Mouse (Mus musculus) midbrain, embryonic 15.5 days (tissue): ENCODE measurements at regions not wholly inside any gene's neighbourhood (a gene's known extent, or its start where the extent isn't known, plus 50 kb on each side); places are given as distances from the start of the nearest gene placed in this dataset.
"Not testable (repeated sequence)": the region's sequence is repeated elsewhere in the genome, so short reads cannot be mapped to it uniquely, and the experiment has no call there.

ENCODE experiments used
- ATAC-seq: fragments of 200-750 bp; cut with Nextera tagmentation; replicated peaks from 2 replicates; pipeline ENCODE4 v1.8.0; 2017; ENCODE audit warnings: moderate TSS enrichment
- H3K27ac ChIP-seq: fragments of 300-500 bp; sonication (generic); 2 replicates; pipeline ENCODE4 v1.5.1; 2015; ENCODE audit warnings: mild to moderate bottlenecking, inconsistent platforms
- H3K27me3 ChIP-seq: fragments of 300-500 bp; sonication (generic); replicated peaks from 2 replicates; pipeline ENCODE4 v1.6.1; 2015; ENCODE audit warnings: inconsistent platforms
- H3K36me3 ChIP-seq: fragments of 300-500 bp; sonication (generic); replicated peaks from 2 replicates; pipeline ENCODE4 v1.6.1; 2015; ENCODE audit warnings: inconsistent platforms
- H3K4me1 ChIP-seq: fragments of 300-500 bp; sonication (generic); 2 replicates; pipeline ENCODE4 v1.6.1; 2015; ENCODE audit warnings: inconsistent platforms
- H3K4me2 ChIP-seq: fragments of 300-500 bp; sonication (generic); 2 replicates; pipeline ENCODE4 v1.6.1; 2015; ENCODE audit warnings: inconsistent platforms, mild to moderate bottlenecking, moderate library complexity
- H3K4me3 ChIP-seq: fragments of 300-500 bp; sonication (generic); 2 replicates; pipeline ENCODE4 v1.5.1; 2015; ENCODE audit warnings: mild to moderate bottlenecking, inconsistent platforms
- H3K9ac ChIP-seq: fragments of 300-500 bp; sonication (generic); 2 replicates; pipeline ENCODE4 v1.6.1; 2015; ENCODE audit warnings: mild to moderate bottlenecking, inconsistent platforms
- H3K9me3 ChIP-seq: fragments of 300-500 bp; sonication (generic); 2 replicates; pipeline ENCODE4 v1.6.1; 2016; ENCODE audit warnings: inconsistent platforms
- WGBS: fragments of 180-500 bp; shearing (Covaris S2); methylation state at CpG from one replicate; pipeline ENCODE4 v1.1.7; 2015; ENCODE audit warnings: mixed read lengths; 5-methylcytosine and 5-hydroxymethylcytosine counted together

- no peak for ATAC-seq
- Histone ChIP-seq H3K4me2 (no peak overlapping the region), H3K27me3 (no peaks in the 10 kb centered on the region), H3K4me1 (no peaks in the 10 kb centered on the region), H3K9ac (no peak overlapping the region), H3K27ac (no peak overlapping the region), H3K36me3 (no peaks in the 10 kb centered on the region), H3K9me3 (no peaks in the 10 kb centered on the region), H3K4me3 (no peak overlapping the region)
- WGBS: 72% methylated on average over 2 of the region's 2 CpGs
Observed at GRCm38 (mm10) chr12:45287759-45288158, 213.2 kb upstream of the Stxbp6 start.

- Histone ChIP-seq H3K9me3 (no peaks in the 10 kb centered on the region), H3K27me3 (no peaks in the 10 kb centered on the region), H3K4me1 (no peaks in the 10 kb centered on the region), H3K4me2 (no peak overlapping the region), H3K27ac (no peak overlapping the region), H3K36me3 (no peaks in the 10 kb centered on the region), H3K4me3 (no peak overlapping the region), H3K9ac (no peak overlapping the region)
- no peak for ATAC-seq
- whole genome bisulfite sequencing: 89% methylated on average over 5 of the region's 5 CpGs
Observed at GRCm38 (mm10) chr12:45256309-45256708, 181.8 kb upstream of the Stxbp6 start.

- Histone ChIP-seq H3K4me1 (no peaks in the 10 kb centered on the region), H3K27me3 (no peaks in the 10 kb centered on the region), H3K36me3 (no peaks in the 10 kb centered on the region), H3K9ac (no peak overlapping the region), H3K4me2 (no peak overlapping the region), H3K27ac (no peak overlapping the region), H3K4me3 (no peak overlapping the region), H3K9me3 (no peaks in the 10 kb centered on the region)
- no peak for ATAC-seq
- WGBS: 91% methylated on average over 1 of the region's 1 CpGs
Observed at GRCm38 (mm10) chr12:45211131-45211530, 136.6 kb upstream of the Stxbp6 start.

- H3K9ac ChIP-seq: no peak overlapping the region
- H3K4me1 ChIP-seq: no peaks in the 10 kb centered on the region
- no peak for ATAC-seq
- no peak overlapping the region for H3K27ac ChIP-seq
- H3K4me3 ChIP-seq: no peak overlapping the region
- no peaks in the 10 kb centered on the region for H3K9me3 ChIP-seq
- H3K27me3 ChIP-seq: no peaks in the 10 kb centered on the region
- H3K36me3 ChIP-seq: no peaks in the 10 kb centered on the region
- H3K4me2 ChIP-seq: no peak overlapping the region
- 57% methylated on average over 19 of the region's 19 CpGs for WGBS
Observed at GRCm38 (mm10) chr12:45195304-45195920, 120.9 kb upstream of the Stxbp6 start.

GRCm38 (mm10) chr12:45187149-45187548 is 112.6 kb upstream of the Stxbp6 start:
- WGBS: 11% methylated on average over 6 of the region's 6 CpGs
- Histone ChIP-seq H3K9me3 (no peaks in the 10 kb centered on the region), H3K9ac (no peak overlapping the region), H3K4me2 (no peak overlapping the region), H3K27ac (no peak overlapping the region), H3K4me1 (no peaks in the 10 kb centered on the region), H3K36me3 (no peaks in the 10 kb centered on the region), H3K4me3 (no peak overlapping the region), H3K27me3 (no peaks in the 10 kb centered on the region)
- ATAC-seq: no peak; the same call in 1 of the 2 replicates

GRCm38 (mm10) chr12:45184510-45184909 is 110.0 kb upstream of the Stxbp6 start:
- ATAC-seq: no peak
- H3K9ac ChIP-seq: no peak overlapping the region
- H3K27ac ChIP-seq: no peak overlapping the region
- H3K4me2 ChIP-seq: no peak overlapping the region
- WGBS: 92% methylated on average over 3 of the region's 3 CpGs
- H3K36me3 ChIP-seq: no peaks in the 10 kb centered on the region
- H3K9me3 ChIP-seq: no peaks in the 10 kb centered on the region
- H3K4me3 ChIP-seq: no peak overlapping the region
- no peaks in the 10 kb centered on the region for H3K4me1 ChIP-seq
- no peaks in the 10 kb centered on the region for H3K27me3 ChIP-seq

GRCm38 (mm10) chr12:45177454-45177853 is 102.9 kb upstream of the Stxbp6 start:
- Histone ChIP-seq H3K9ac (no peak overlapping the region), H3K9me3 (no peaks in the 10 kb centered on the region), H3K4me2 (no peak overlapping the region), H3K27ac (no peak overlapping the region), H3K36me3 (no peaks in the 10 kb centered on the region), H3K27me3 (no peaks in the 10 kb centered on the region), H3K4me3 (no peak overlapping the region), H3K4me1 (no peaks in the 10 kb centered on the region)
- 87% methylated on average over 3 of the region's 3 CpGs for WGBS
- ATAC-seq: no peak

GRCm38 (mm10) chr12:45175259-45175658 is 100.8 kb upstream of the Stxbp6 start:
- H3K4me3 ChIP-seq, H3K27me3 ChIP-seq, H3K9ac ChIP-seq, H3K36me3 ChIP-seq, H3K4me2 ChIP-seq, ATAC-seq, H3K4me1 ChIP-seq, H3K27ac ChIP-seq, H3K9me3 ChIP-seq: not testable (repeated sequence)
- 93% methylated on average over 2 of the region's 2 CpGs for WGBS

- 37% methylated on average over 8 of the region's 8 CpGs for WGBS
- H3K4me3 ChIP-seq: no peak overlapping the region
- peak; percentile 94 for ATAC-seq
- no peak overlapping the region for H3K9ac ChIP-seq
- H3K9me3 ChIP-seq: no peaks in the 10 kb centered on the region
- H3K36me3 ChIP-seq: no peaks in the 10 kb centered on the region
- no peak overlapping the region for H3K27ac ChIP-seq
- no peaks in the 10 kb centered on the region for H3K27me3 ChIP-seq
- H3K4me1 ChIP-seq: no peaks in the 10 kb centered on the region
- H3K4me2 ChIP-seq: no peak overlapping the region
Observed at GRCm38 (mm10) chr12:45171927-45172642, 97.6 kb upstream of the Stxbp6 start.

- Histone ChIP-seq H3K27me3 (no peaks in the 10 kb centered on the region), H3K9ac (no peak overlapping the region), H3K27ac (no peak overlapping the region), H3K4me1 (no peaks in the 10 kb centered on the region), H3K9me3 (no peaks in the 10 kb centered on the region), H3K4me2 (no peak overlapping the region), H3K4me3 (no peak overlapping the region), H3K36me3 (no peaks in the 10 kb centered on the region)
- ATAC-seq: peak; percentile 62; the same call in 1 of the 2 replicates
- WGBS: 73% methylated on average over 4 of the region's 4 CpGs
Observed at GRCm38 (mm10) chr12:45162011-45162410, 87.5 kb upstream of the Stxbp6 start.

- WGBS: 88% methylated on average over 5 of the region's 5 CpGs
- H3K27ac ChIP-seq, H3K36me3 ChIP-seq, H3K9ac ChIP-seq, H3K27me3 ChIP-seq, H3K4me3 ChIP-seq, H3K9me3 ChIP-seq, H3K4me1 ChIP-seq, ATAC-seq, H3K4me2 ChIP-seq: not testable (repeated sequence)
Observed at GRCm38 (mm10) chr12:45161581-45161980, 87.1 kb upstream of the Stxbp6 start.

GRCm38 (mm10) chr12:45158986-45159385 is 84.5 kb upstream of the Stxbp6 start:
- ATAC-seq: peak; percentile 71
- H3K9ac ChIP-seq: no peak overlapping the region
- no peak overlapping the region for H3K4me2 ChIP-seq
- no peaks in the 10 kb centered on the region for H3K4me1 ChIP-seq
- H3K9me3 ChIP-seq: no peaks in the 10 kb centered on the region
- WGBS: 53% methylated on average over 3 of the region's 3 CpGs
- no peak overlapping the region for H3K4me3 ChIP-seq
- no peaks in the 10 kb centered on the region for H3K36me3 ChIP-seq
- H3K27ac ChIP-seq: no peak overlapping the region
- H3K27me3 ChIP-seq: no peaks in the 10 kb centered on the region

- H3K4me3 ChIP-seq: no peak overlapping the region
- no peaks in the 10 kb centered on the region for H3K9me3 ChIP-seq
- H3K27me3 ChIP-seq: no peaks in the 10 kb centered on the region
- no peaks in the 10 kb centered on the region for H3K36me3 ChIP-seq
- 37% methylated on average over 7 of the region's 7 CpGs for WGBS
- no peak overlapping the region for H3K4me2 ChIP-seq
- peak; percentile 84 for ATAC-seq
- H3K4me1 ChIP-seq: 0 out of 2 replicates have a peak, but pooled peaks cover 5% of the 10 kb centered on the region
- no peak overlapping the region for H3K9ac ChIP-seq
- no peak overlapping the region for H3K27ac ChIP-seq
Observed at GRCm38 (mm10) chr12:45137438-45138018, 63.0 kb upstream of the Stxbp6 start.
